Mouse (Mus musculus): ENCODE data around the gene Gm10058. TPM values are rescaled to one million over a fixed set of nuclear protein-coding genes. Genes with fewer than 3 reads are reported as not detected.

Gene Gm10058
- polyA plus RNA-seq (2012; rRNA removed), result not detected in 2 replicates

DNA sequence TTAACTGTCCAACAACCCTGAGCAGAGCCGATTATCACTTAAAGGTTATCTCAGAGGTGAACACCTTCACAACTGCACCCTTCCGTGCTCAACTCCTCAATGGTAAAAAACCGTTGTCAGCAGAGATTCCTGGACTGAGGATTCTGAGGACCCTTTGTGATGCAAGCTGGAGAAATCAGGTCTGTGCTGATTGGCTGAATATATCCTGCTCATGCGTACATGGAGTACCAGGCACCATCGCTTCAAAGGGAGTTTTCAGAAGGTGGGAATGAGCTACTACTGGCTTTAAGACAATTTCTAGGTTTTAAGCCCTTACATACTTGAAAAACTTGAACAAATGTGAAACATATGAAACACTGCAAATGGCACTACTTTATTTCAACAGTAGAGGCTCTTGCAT, at the start of gene Gm10058:
TSS of gene Gm10058 (minus strand) at position 101 of the 400 bp plus-strand sequence.

Data from central nervous system, embryonic 18 days (tissue).